Comparison of ENCODE assay signal across 8 mouse cellular contexts in the genomic region with DNA sequence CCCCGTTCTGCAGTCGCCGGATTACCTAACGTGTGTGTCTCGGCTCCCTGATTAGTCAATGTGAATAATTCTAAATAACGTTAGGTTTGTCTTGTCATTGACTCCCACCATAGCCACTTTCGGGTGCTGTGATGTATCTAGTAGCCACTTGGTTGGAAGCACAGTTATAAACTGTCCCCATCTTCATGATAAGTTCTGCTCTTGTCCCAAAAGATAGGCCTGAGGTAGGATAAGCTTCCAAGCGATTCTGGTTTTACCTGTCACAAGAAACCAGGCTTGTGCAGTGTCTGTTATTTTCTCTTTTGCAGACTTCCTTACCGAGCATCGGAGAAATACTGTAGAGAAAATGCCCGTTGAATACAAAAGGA. TPM values are rescaled to one million over a fixed set of nuclear protein-coding genes. Genes with fewer than 3 reads are reported as not detected.
A peak's percentile ranks its signal among the peaks of the same experiment; 100 is the strongest.
DNase-seq lines count a peak whose midpoint lies in the region; ATAC-seq and TF ChIP-seq lines count a peak whose summit lies in the region.

No protein-coding gene starts in this region.

- TF ChIP-seq CTCF in hindbrain, postnatal 0 days (IDR thresholded peaks at IDR 0.05; ENCODE audit: low read depth): no peak
- TF ChIP-seq CTCF in midbrain, postnatal 0 days (IDR thresholded peaks at IDR 0.05): no peak

- no peaks in the 10 kb centered on the region for H3K9me3 ChIP-seq in kidney, embryonic 15.5 days (replicated peaks)
- H3K9me3 ChIP-seq in hindbrain, postnatal 0 days (ENCODE audit: low read length): no peaks in the 10 kb centered on the region
- H3K9me3 ChIP-seq in midbrain, postnatal 0 days (ENCODE audit: low read length): no peaks in the 10 kb centered on the region

- peak overlapping the region; percentile 83 for H3K9ac ChIP-seq in kidney, embryonic 15.5 days
- peak overlapping the region; percentile 78 for H3K9ac ChIP-seq in hindbrain, postnatal 0 days (replicated peaks; ENCODE audit: low read length)
- peak overlapping the region; percentile 82 for H3K9ac ChIP-seq in midbrain, postnatal 0 days (replicated peaks; ENCODE audit: low read length, poor library complexity, severe bottlenecking)

- peak; percentile 61 for ATAC-seq in kidney, embryonic 15.5 days (replicated peaks; ENCODE audit: low FRiP score)
- ATAC-seq in hindbrain, postnatal 0 days: no peak
- ATAC-seq in midbrain, postnatal 0 days (ENCODE audit: low FRiP score): peak; percentile 67
- ATAC-seq in frontal cortex, adult (ENCODE audit: low TSS enrichment): no peak

- peak overlapping the region; percentile 65 for H3K4me2 ChIP-seq in kidney, embryonic 15.5 days
- H3K4me2 ChIP-seq in hindbrain, postnatal 0 days (ENCODE audit: low read depth, low read length): peak overlapping the region; percentile 69
- H3K4me2 ChIP-seq in midbrain, postnatal 0 days (ENCODE audit: low read depth, low read length, poor library complexity, severe bottlenecking): peak overlapping the region; percentile 73

- H3K4me1 ChIP-seq in kidney, embryonic 15.5 days: peaks cover 11% of the 10 kb centered on the region
- H3K4me1 ChIP-seq in brown adipose tissue, adult 24 weeks (ENCODE audit: control insufficient read depth, insufficient read depth, insufficient read length, low read length): no peaks in the 10 kb centered on the region
- peaks cover 9% of the 10 kb centered on the region; the same call in 1 of the 2 replicates for H3K4me1 ChIP-seq in hindbrain, postnatal 0 days (ENCODE audit: insufficient read depth, low read length)
- no peaks in the 10 kb centered on the region for H3K4me1 ChIP-seq in midbrain, postnatal 0 days (ENCODE audit: insufficient read depth, low read length)

- H3K36me3 ChIP-seq in kidney, embryonic 15.5 days: no peaks in the 10 kb centered on the region
- no peaks in the 10 kb centered on the region for H3K36me3 ChIP-seq in hindbrain, postnatal 0 days (ENCODE audit: insufficient read depth, low read length)
- no peaks in the 10 kb centered on the region for H3K36me3 ChIP-seq in midbrain, postnatal 0 days (ENCODE audit: insufficient read depth, low read length)

- H3K27ac ChIP-seq in kidney, embryonic 15.5 days: peak overlapping the region; percentile 82
- no peak overlapping the region for H3K27ac ChIP-seq in brown adipose tissue, adult 24 weeks (replicated peaks; ENCODE audit: low read depth, low read length)
- H3K27ac ChIP-seq in hindbrain, postnatal 0 days: peak overlapping the region; percentile 76
- peak overlapping the region; percentile 65 for H3K27ac ChIP-seq in midbrain, postnatal 0 days (ENCODE audit: low read depth, low read length)

- H3K27me3 ChIP-seq in kidney, embryonic 15.5 days: no peaks in the 10 kb centered on the region
- no peaks in the 10 kb centered on the region for H3K27me3 ChIP-seq in hindbrain, postnatal 0 days (ENCODE audit: insufficient read depth, low read length)
- H3K27me3 ChIP-seq in midbrain, postnatal 0 days (ENCODE audit: insufficient read depth, low read length): no peaks in the 10 kb centered on the region

- WGBS in kidney, embryonic 15.5 days: 7% methylated on average over 11 of the region's 11 CpGs
- 7% methylated on average over 11 of the region's 11 CpGs for WGBS in hindbrain, postnatal 0 days
- 12% methylated on average over 11 of the region's 11 CpGs for WGBS in midbrain, postnatal 0 days

- H3K4me3 ChIP-seq in kidney, embryonic 15.5 days (replicated peaks): peak overlapping the region; percentile 71
- H3K4me3 ChIP-seq in brown adipose tissue, adult 24 weeks (ENCODE audit: insufficient read depth, low read depth, low read length): peak overlapping the region; percentile 85
- H3K4me3 ChIP-seq in hindbrain, postnatal 0 days (ENCODE audit: low read length): peak overlapping the region; percentile 74
- H3K4me3 ChIP-seq in midbrain, postnatal 0 days (ENCODE audit: low read depth, low read length): peak overlapping the region; percentile 73

- no peak for DNase-seq in kidney, adult 9 months
- DNase-seq in hindbrain, postnatal 0 days (ENCODE audit: low spot score): no peak
- peak; percentile 2 for DNase-seq in midbrain, postnatal 0 days (ENCODE audit: low spot score)
- no peak for DNase-seq in layer of hippocampus, adult 9-11 months
- no peak for DNase-seq in right cerebral cortex, postnatal 10 days (ENCODE audit: low spot score in 2 of 2)

RNA-seq across cellular contexts. Expression of gene Brca2, which starts 0.4 kb away (rescaled TPM):
- polyA plus RNA-seq in kidney, embryonic 15.5 days (2015; fragmentation: Nextera tagmentation; extraction: Ambion mirVana): 24.0 and 27.4 TPM in 2 replicates
- polyA plus RNA-seq in brown adipose tissue, adult 24 weeks (2012; ENCODE audit: insufficient read depth, insufficient read length, missing spikeins): 1.4 and 3.6 TPM in 2 replicates
- total RNA-seq in hindbrain, postnatal 0 days (2014; rRNA removed): 4.8 and 29.4 TPM in 2 replicates
- 14.5 and 18.9 TPM in 2 replicates for polyA plus RNA-seq in hindbrain, postnatal 0 days (2015; fragmentation: Nextera tagmentation; extraction: Ambion mirVana)
- total RNA-seq in midbrain, postnatal 0 days (2014; rRNA removed): 9.4 and 14.0 TPM in 2 replicates
- 10.7 and 10.8 TPM in 2 replicates for polyA plus RNA-seq in midbrain, postnatal 0 days (2015; fragmentation: Nextera tagmentation; extraction: Ambion mirVana)

RNA-seq across cellular contexts. Expression of gene Zar1l, which starts 4.9 kb away (rescaled TPM):
- polyA plus RNA-seq in kidney, embryonic 15.5 days (2015; fragmentation: Nextera tagmentation; extraction: Ambion mirVana): not detected in 2 replicates
- not detected in 2 replicates for polyA plus RNA-seq in brown adipose tissue, adult 24 weeks (2012; ENCODE audit: insufficient read depth, insufficient read length, missing spikeins)
- not detected in 2 replicates for total RNA-seq in hindbrain, postnatal 0 days (2014; rRNA removed)
- polyA plus RNA-seq in hindbrain, postnatal 0 days (2015; fragmentation: Nextera tagmentation; extraction: Ambion mirVana): 0.28 TPM in 1 of 2 replicates, not detected in the other
- total RNA-seq in midbrain, postnatal 0 days (2014; rRNA removed): not detected in 2 replicates
- not detected in 2 replicates for polyA plus RNA-seq in midbrain, postnatal 0 days (2015; fragmentation: Nextera tagmentation; extraction: Ambion mirVana)

Comparison
In these comparisons a context has a peak if more than half of its experiments do, and no peak if none do; other contexts are left out.
1. ATAC-seq: peak in kidney, embryonic 15.5 days (single experiment) and midbrain, postnatal 0 days (single experiment); none in hindbrain, postnatal 0 days (single experiment) and frontal cortex, adult (single experiment).
2. Peak in every context shown above with its lines, with median percentiles within 50 percentile points of each other: H3K4me2 ChIP-seq, H3K4me3 ChIP-seq and H3K9ac ChIP-seq.